Mouse (Mus musculus) right cerebral cortex, adult 18-20 months (tissue): Measurements from ENCODE around the gene Lipm.

ENCODE experiments used
- DNase-seq: peaks from one replicate; pipeline ENCODE4 v3.0.0; 2022; ENCODE audit warnings: mixed read lengths

Lipm gene

GRCm38 (mm10) chr19:34166386-34166785, 65.7 kb downstream of the Lipm start:
- no peak for DNase-seq

GRCm38 (mm10) chr19:34167896-34168661, 67.3 kb downstream of the Lipm start:
- DNase-seq = no peak

GRCm38 (mm10) chr19:34169121-34169520, 68.4 kb downstream of the Lipm start:
- DNase-seq = no peak

DNA sequence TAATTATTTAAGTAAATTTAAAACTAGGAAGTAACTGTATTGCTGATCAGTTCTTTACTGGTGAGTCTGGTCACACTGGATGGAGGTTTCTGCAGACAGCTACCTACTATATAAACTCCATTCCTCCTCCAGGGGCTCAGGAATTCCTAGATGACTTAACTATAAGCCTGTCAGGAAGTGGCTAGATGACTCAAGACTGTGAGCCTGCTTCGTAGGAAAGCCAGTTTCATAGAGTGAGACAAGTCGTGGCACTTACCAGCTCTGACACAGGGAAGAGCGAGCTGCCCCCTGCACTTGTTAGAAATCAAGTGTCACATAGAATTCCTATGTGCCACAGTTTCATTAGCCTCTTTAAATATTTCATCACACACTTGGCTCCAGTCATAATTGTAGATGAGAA, 70.4 kb downstream of the Lipm start:
- DNase-seq = no peak
